Mouse (Mus musculus) forebrain, embryonic 11.5 days (tissue): ENCODE results near the gene Ltb. TPM values are rescaled to one million over a fixed set of nuclear protein-coding genes. Genes with fewer than 3 reads are reported as not detected.
A peak's percentile ranks its signal among the peaks of the same experiment; 100 is the strongest.

Experiments
- ATAC-seq: fragments of 200-750 bp; cut with Nextera tagmentation; replicated peaks from 2 replicates; pipeline ENCODE4 v1.8.0; 2017; ENCODE audit warnings: moderate TSS enrichment; ENCODE audit not compliant: low FRiP score
- DNase-seq: peaks from one replicate; pipeline ENCODE4 v3.0.0-alpha.2; 2017; ENCODE audit warnings: low spot score
- H3K27ac ChIP-seq: fragments of 300-500 bp; sonication (generic); 2 replicates; pipeline ENCODE4 v1.5.1; 2014; ENCODE audit warnings: low read depth, low read length
- H3K27me3 ChIP-seq: fragments of 300-500 bp; sonication (generic); 2 replicates; pipeline ENCODE4 v1.6.1; 2014; ENCODE audit warnings: mild to moderate bottlenecking, low read length, mixed read lengths; ENCODE audit not compliant: control insufficient read depth, insufficient read depth
- H3K36me3 ChIP-seq: fragments of 300-500 bp; sonication (generic); 2 replicates; pipeline ENCODE4 v1.6.1; 2014; ENCODE audit warnings: mild to moderate bottlenecking, low read length, moderate library complexity, mixed read lengths; ENCODE audit not compliant: control insufficient read depth, insufficient read depth
- H3K4me1 ChIP-seq: fragments of 300-500 bp; sonication (generic); replicated peaks from 2 replicates; pipeline ENCODE4 v1.6.1; 2014; ENCODE audit warnings: low read length, mixed read lengths; ENCODE audit not compliant: control insufficient read depth, insufficient read depth
- H3K4me2 ChIP-seq: fragments of 300-500 bp; sonication (generic); 2 replicates; pipeline ENCODE4 v1.6.1; 2014; ENCODE audit warnings: low read depth, mild to moderate bottlenecking, low read length, moderate library complexity, mixed read lengths; ENCODE audit not compliant: severe bottlenecking
- H3K4me3 ChIP-seq: fragments of 300-500 bp; sonication (generic); 2 replicates; pipeline ENCODE4 v1.5.1; 2014; ENCODE audit warnings: low read depth, low read length
- H3K9ac ChIP-seq: fragments of 300-500 bp; sonication (generic); 2 replicates; pipeline ENCODE4 v1.6.1; 2014; ENCODE audit warnings: low read length
- H3K9me3 ChIP-seq: fragments of 300-500 bp; sonication (generic); 2 replicates; pipeline ENCODE4 v1.6.1; 2016; ENCODE audit warnings: low read length, mixed read lengths; ENCODE audit not compliant: control insufficient read depth
- WGBS: fragments of 180-500 bp; shearing (Covaris S2); extraction: QIAGEN DNeasy Blood & Tissue Kit; methylation state at CpG from one replicate; pipeline ENCODE4 v1.1.7; 2014; 5-methylcytosine and 5-hydroxymethylcytosine counted together
- polyA plus RNA-seq: library from polyadenylated mRNA; unstranded; fragments of >200 nt; fragmentation: Nextera tagmentation; extraction: Ambion mirVana; gene quantifications from 2 replicates; pipeline ENCODE4 v1.2.1, GENCODE M21; 2014

Gene Ltb
- polyA plus RNA-seq, 1 experiment from 2014 or later, result 0.17 TPM

DNA sequence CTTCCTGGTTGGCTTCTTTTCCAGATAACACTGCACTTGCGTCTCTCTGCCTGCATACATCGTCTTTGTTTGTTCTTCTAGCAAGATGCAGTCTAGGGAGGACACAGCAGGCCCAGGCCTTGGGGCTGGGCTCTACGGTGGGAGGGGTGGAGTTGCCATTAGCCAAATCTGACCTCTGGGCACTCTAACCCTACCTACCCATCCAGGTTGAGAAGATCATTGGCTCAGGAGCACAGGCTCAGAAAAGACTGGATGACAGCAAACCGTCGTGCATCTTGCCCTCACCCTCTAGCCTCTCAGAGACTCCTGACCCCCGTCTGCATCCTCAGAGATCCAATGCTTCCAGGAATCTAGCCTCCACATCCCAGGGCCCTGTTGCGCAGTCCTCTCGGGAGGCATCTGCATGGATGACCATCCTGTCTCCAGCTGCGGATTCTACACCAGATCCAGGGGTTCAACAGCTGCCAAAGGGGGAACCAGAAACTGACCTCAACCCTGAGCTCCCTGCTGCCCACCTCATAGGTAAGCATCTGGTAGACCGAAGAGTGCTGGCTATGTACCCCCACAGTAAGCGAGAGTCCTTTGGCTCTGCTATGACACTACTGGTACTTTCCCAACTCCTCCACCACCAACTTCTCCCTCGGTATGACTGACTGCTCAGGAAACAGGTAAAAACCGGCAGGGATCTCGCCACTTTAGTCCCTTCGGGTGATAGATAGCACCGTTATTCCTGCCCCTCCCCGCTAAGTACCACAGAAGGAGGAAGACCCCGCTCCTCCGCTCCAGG is 798 bp downstream of the Ltb start:
- DNase-seq, result no peak
- H3K9ac ChIP-seq, result peak overlapping the region; percentile 32
- H3K4me3 ChIP-seq, result peak overlapping the region; percentile 32
- peaks cover 18% of the 10 kb centered on the region for H3K27me3 ChIP-seq
- no peak overlapping the region for H3K27ac ChIP-seq
- H3K9me3 ChIP-seq, result no peaks in the 10 kb centered on the region
- peak overlapping the region; percentile 59 for H3K4me2 ChIP-seq
- H3K4me1 ChIP-seq, result peaks cover 3% of the 10 kb centered on the region; the same call in 1 of the 2 replicates
- no peaks in the 10 kb centered on the region for H3K36me3 ChIP-seq
- WGBS, result 49% methylated on average over 18 of the region's 19 CpGs
- ATAC-seq, result no peak

DNA sequence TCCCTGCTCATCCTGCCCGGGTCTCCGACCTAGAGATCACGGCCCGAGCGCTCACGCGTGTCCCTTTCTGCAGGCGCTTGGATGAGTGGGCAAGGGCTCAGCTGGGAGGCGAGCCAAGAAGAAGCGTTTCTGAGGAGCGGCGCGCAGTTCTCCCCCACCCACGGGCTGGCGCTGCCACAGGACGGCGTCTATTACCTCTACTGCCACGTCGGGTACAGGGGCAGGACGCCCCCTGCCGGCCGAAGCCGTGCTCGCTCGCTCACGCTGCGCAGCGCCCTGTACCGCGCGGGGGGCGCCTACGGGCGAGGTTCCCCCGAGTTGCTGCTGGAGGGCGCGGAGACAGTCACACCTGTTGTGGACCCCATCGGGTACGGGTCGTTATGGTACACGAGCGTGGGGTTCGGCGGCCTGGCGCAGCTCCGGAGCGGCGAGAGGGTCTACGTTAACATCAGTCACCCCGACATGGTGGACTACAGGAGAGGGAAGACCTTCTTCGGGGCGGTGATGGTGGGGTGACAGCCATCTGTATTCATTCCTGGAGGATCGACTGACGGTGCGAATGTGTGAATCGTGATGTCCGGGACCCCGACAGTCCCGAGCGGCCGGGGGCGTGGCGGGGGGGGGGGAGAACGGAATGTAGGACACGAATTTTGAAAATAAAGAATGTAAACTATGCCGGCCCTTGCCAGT is 1.5 kb downstream of the Ltb start:
- WGBS, result 2% methylated on average over 66 of the region's 66 CpGs
- Histone ChIP-seq H3K4me2 (peak overlapping the region; percentile 59), H3K9me3 (no peaks in the 10 kb centered on the region), H3K27ac (no peak overlapping the region), H3K27me3 (peaks cover 20% of the 10 kb centered on the region), H3K4me1 (peaks cover 3% of the 10 kb centered on the region; the same call in 1 of the 2 replicates), H3K9ac (peak overlapping the region; percentile 32), H3K36me3 (no peaks in the 10 kb centered on the region), H3K4me3 (peak overlapping the region; percentile 32)
- peak; percentile 86 for DNase-seq
- ATAC-seq, result peak; percentile 72

DNA sequence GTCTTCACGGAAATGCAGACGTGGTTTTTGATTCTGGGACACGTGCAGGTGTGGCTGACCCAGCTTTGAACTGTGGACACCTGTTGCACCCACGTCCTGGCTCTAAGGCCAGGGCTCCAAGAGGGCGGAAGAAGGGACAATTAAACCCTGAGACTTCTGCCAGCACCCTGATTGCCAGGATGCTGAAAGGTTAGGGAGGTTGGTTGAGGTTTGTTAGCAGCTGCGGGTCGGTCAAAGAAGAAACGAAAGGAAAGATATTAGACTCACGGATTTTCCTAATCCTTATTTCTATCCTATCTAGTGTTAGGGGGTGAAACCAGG is 2.0 kb downstream of the Ltb start:
- Histone ChIP-seq H3K4me1 (peaks cover 3% of the 10 kb centered on the region; the same call in 1 of the 2 replicates), H3K27ac (no peak overlapping the region), H3K27me3 (peaks cover 20% of the 10 kb centered on the region), H3K36me3 (no peaks in the 10 kb centered on the region), H3K9me3 (no peaks in the 10 kb centered on the region), H3K9ac (no peak overlapping the region; the same call in 1 of the 2 replicates), H3K4me3 (peak overlapping the region; percentile 32; the same call in 1 of the 2 replicates), H3K4me2 (peak overlapping the region; percentile 59)
- 31% methylated on average over 9 of the region's 9 CpGs for WGBS
- ATAC-seq (no peak), DNase-seq (no peak)

DNA sequence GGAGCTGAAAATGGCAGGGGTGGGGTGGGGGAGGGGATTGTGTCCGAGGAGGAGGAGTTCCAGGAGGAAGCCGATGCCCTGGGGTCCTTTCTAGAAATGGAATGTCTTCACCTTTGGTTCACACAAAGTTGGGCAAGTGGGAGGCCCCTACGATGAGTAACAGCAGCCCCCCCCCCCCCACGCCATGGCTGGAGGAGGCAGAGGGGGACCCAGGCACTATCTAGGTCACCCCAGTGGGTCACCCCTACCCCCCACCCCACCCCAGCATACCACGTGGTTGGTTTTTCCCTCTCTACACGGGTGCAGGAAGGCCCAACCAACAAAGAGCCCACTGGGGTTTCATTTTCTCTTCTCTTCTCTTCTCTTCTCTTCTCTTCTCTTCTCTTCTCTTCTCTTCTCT is 2.9 kb downstream of the Ltb start:
- no peak for DNase-seq
- Histone ChIP-seq H3K4me3 (no peak overlapping the region), H3K4me2 (no peak overlapping the region), H3K27me3 (peaks cover 20% of the 10 kb centered on the region), H3K9me3 (no peaks in the 10 kb centered on the region), H3K4me1 (peaks cover 3% of the 10 kb centered on the region; the same call in 1 of the 2 replicates), H3K36me3 (no peaks in the 10 kb centered on the region), H3K27ac (no peak overlapping the region), H3K9ac (no peak overlapping the region)
- no peak for ATAC-seq
- WGBS, result 47% methylated on average over 6 of the region's 6 CpGs

DNA sequence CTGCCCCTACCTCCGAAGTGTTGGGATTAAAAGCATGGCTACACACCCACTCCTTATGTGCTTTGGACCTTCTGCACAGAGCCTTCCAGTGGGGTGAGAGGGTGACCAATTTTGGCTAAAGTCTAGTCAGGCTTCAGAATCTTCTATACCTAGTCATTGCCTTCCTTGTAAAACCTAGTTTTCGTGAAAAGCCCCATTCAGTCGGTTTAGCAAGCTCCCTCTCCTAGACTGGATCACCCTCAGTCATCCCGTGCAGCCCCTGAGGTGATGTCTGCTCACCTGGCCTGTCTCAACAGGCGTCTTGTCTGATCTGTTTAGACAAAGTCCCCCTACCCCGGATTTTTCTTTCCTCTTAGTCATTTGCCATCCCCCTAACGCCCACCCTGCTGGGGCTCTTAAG is 3.8 kb downstream of the Ltb start:
- no peaks in the 10 kb centered on the region for H3K9me3 ChIP-seq
- no peak overlapping the region for H3K9ac ChIP-seq
- ATAC-seq, result no peak
- DNase-seq, result no peak
- no peaks in the 10 kb centered on the region for H3K36me3 ChIP-seq
- H3K4me1 ChIP-seq, result peaks cover 3% of the 10 kb centered on the region; the same call in 1 of the 2 replicates
- no peak overlapping the region for H3K27ac ChIP-seq
- no peak overlapping the region for H3K4me3 ChIP-seq
- H3K4me2 ChIP-seq, result no peak overlapping the region
- peaks cover 20% of the 10 kb centered on the region for H3K27me3 ChIP-seq
- 62% methylated on average over 7 of the region's 7 CpGs for WGBS

DNA sequence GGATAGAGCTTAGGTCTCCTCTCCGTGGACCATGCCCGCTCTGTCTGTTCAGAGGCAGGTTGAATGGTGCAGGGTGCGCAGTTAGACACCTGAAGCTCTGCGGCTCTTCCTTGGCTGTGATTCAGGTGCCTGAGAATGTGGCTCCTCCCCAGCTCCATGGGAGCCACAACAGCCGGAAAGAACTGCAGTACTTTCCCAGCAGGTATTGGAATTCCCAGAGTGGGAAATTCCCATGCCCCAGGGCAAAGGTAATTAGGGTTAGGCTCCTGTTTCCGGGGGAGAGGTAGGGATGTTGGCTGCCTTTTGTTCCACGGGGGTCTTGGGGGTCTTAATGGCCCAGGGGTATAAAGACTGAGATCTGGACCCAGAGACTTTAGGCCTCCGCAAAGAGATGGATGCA is 4.7 kb downstream of the Ltb start:
- H3K4me2 ChIP-seq, result no peak overlapping the region
- DNase-seq (no peak), ATAC-seq (no peak)
- H3K4me1 ChIP-seq, result peaks cover 3% of the 10 kb centered on the region; the same call in 1 of the 2 replicates
- H3K9ac ChIP-seq, result no peak overlapping the region
- H3K4me3 ChIP-seq, result no peak overlapping the region
- H3K9me3 ChIP-seq, result no peaks in the 10 kb centered on the region
- 24% methylated on average over 8 of the region's 8 CpGs for WGBS
- H3K27ac ChIP-seq, result no peak overlapping the region
- peaks cover 20% of the 10 kb centered on the region for H3K27me3 ChIP-seq
- no peaks in the 10 kb centered on the region for H3K36me3 ChIP-seq

DNA sequence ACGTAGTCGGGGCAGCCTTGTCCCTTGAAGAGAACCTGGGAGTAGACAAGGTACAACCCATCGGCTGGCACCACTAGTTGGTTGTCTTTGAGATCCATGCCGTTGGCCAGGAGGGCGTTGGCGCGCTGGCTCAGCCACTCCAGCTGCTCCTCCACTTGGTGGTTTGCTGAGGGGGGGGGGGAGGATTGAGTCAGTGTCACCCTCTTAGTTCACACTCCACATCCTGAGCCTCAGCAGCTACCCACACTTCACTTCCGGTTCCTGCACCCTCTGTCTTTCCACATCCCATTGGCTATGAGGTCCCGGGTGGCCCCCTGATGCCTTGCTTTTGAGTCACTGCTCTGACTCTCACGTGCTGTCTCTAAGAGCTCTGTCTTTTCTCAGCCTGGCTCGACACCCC is 6.2 kb downstream of the Ltb start:
- H3K9ac ChIP-seq, result no peak overlapping the region
- WGBS, result 89% methylated on average over 11 of the region's 11 CpGs
- H3K4me3 ChIP-seq, result no peak overlapping the region
- H3K4me2 ChIP-seq, result no peak overlapping the region
- ATAC-seq (no peak), DNase-seq (no peak)
- H3K27ac ChIP-seq, result no peak overlapping the region
- peaks cover 15% of the 10 kb centered on the region for H3K27me3 ChIP-seq
- no peaks in the 10 kb centered on the region for H3K36me3 ChIP-seq
- peaks cover 3% of the 10 kb centered on the region; the same call in 1 of the 2 replicates for H3K4me1 ChIP-seq
- no peaks in the 10 kb centered on the region for H3K9me3 ChIP-seq

DNA sequence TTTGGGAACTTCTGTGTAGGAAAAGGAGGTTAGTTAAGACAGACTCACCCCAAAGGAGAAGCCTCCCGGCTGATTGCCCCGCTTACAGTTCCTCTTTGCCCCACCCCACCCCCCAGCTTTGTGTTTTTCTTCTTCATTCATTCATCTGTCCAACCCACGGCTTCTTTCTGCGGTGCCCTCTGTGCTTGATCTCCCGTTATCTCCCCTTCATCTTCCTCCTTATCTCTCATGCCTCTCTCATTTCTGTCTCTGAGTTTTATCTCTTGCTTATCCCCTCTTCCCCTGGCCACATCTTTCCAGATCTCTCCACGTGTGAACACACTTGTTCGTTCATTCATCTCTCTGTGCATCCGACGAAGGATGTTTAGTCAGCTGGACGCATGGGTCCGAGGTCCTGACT is 6.9 kb downstream of the Ltb start:
- H3K4me3 ChIP-seq, result no peak overlapping the region
- no peak for DNase-seq
- H3K36me3 ChIP-seq, result no peaks in the 10 kb centered on the region
- no peak overlapping the region for H3K9ac ChIP-seq
- WGBS, result 76% methylated on average over 11 of the region's 11 CpGs
- no peak for ATAC-seq
- peaks cover 8% of the 10 kb centered on the region for H3K27me3 ChIP-seq
- H3K9me3 ChIP-seq, result no peaks in the 10 kb centered on the region
- H3K4me1 ChIP-seq, result no peaks in the 10 kb centered on the region; the same call in 1 of the 2 replicates
- no peak overlapping the region for H3K4me2 ChIP-seq
- H3K27ac ChIP-seq, result no peak overlapping the region
